Mouse (Mus musculus) layer of hippocampus, postnatal 10 days (tissue): Measurements from ENCODE around the gene Bmpr1b. TPM values are rescaled to one million over a fixed set of nuclear protein-coding genes. Genes with fewer than 3 reads are reported as not detected.

Source experiments
- DNase-seq, 2 experiments: peaks; one replicate each; pipeline ENCODE4 v3.0.0; 2021; ENCODE audit warnings: low spot score in 2 of 2
- total RNA-seq, 2 experiments: library from RNA; stranded (reverse); gene quantifications; 2 replicates each; pipeline ENCODE4 v1.2.3; 2021

The Bmpr1b gene
- total RNA-seq, 2 experiments from 2014 or later = 13.0 to 13.7 TPM

DNA sequence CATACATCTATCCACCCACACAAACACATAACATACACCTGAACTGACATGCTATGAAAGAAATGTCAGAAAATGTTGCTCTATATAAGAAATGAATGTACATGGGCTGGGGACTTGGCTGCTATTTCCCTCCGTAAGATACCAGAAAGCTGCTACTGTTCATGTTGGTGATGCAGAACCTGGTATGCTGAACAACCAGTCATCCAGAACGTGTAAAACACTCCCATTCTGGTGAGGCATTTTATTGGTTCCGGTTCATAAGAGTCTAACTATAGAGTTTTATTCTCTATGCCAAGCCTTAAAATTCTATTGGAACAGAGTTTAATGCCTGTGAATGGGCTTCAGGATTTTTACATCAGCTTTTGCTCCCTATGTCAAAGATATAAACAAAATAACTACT lies 55.0 kb downstream of the Bmpr1b start:
- DNase-seq = no peak

- no peak for DNase-seq
Observed at GRCm38 (mm10) chr3:142113208-142113607, 56.0 kb downstream of the Bmpr1b start.

GRCm38 (mm10) chr3:142106227-142106626 lies 63.0 kb downstream of the Bmpr1b start:
- no peak for DNase-seq

DNA sequence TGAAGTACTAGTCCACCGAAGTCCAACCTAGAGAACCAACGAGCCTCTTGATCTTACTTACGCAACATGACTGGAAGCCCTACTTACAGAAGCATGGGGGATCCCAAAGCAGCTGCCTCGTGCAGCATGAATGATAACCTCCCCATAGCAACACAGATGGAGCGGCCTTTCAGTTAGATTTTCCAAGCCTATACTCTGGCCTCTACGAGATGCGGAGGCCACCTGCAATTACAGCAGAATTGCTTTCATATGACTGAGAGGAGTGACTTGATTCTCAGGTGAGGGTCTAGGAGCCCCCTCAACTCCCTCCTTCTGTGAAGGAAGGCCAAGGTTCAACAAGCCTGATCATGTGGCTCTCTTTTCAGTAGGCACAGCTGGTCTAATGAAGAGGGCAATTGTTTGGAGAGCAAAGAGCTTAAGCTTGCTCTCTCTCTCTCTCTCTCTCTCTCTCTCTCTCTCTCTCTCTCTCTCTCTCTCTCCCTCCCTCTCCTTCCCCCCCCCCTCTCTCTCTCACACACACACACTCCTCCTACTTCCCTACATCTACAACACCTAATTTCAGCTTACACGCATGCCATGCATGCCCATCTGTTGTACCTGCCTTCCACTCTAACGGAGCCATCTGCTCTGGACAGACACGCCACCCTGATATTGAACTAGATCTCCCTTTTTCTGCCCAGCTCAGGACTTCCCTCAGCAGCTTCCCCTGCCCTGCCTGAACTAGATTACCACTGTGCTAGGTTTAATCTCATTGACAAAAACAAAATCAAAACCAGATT lies 65.0 kb downstream of the Bmpr1b start:
- no peak for DNase-seq

- DNase-seq = no peak
Observed at GRCm38 (mm10) chr3:142103622-142104021, 65.6 kb downstream of the Bmpr1b start.

DNA sequence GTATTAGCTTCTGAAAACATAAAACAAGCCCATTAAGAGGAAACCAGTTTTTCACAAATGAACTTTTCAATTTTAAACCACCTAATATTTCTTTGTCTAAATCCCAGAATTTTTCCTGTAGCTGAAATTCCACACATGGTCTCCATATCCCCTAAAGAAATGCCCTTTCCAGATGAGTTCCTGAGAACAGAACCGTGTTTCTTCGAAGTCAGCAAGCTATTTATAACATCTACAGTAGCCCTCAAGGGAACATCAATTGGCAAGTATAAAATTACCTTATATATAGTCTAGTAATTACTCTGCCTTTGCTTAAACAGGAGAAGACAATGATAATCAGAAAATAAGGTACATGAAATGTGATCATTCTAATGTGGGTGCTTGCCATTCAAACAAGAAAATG lies 70.1 kb downstream of the Bmpr1b start:
- DNase-seq = no peak

DNA sequence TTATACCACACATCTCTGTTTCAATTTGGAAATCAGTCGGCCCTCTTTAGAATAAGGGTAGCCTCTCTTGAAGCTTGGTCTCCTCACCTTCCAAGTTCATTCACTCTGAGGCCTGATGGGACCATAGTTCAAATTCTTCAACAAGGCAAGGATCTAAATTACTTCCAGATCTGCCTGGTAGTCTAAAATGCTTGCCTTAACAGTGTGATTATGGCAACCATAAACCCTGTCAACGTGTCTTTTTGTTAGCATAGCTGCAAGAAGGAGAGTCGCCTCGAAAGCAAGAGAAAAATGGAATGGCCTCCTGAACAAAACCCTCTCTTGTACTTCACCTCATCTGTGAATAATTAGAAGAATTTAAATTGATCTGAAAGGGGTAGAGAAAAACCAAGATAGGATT lies 75.2 kb downstream of the Bmpr1b start:
- DNase-seq = no peak

GRCm38 (mm10) chr3:142089684-142090083 lies 79.5 kb downstream of the Bmpr1b start:
- no peak for DNase-seq

DNA sequence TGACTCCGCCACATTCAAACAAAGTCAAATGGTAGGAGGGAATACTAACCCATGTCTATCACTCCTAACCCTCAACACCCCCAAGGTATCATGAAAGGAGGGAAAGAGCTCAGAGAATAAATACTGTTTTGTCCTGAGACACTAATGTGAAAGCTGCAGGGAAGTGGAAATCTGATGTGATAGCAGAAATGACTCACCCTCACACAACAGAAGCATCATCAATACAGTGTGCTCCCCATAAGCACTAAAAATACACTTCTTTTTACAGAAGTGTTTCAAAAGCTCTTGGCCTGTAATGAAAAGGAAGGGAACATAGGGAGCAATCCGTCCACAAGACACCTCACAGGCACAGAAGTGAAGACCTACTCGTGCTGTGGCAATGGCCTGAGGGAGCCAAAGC lies 83.3 kb downstream of the Bmpr1b start:
- DNase-seq = no peak

DNA sequence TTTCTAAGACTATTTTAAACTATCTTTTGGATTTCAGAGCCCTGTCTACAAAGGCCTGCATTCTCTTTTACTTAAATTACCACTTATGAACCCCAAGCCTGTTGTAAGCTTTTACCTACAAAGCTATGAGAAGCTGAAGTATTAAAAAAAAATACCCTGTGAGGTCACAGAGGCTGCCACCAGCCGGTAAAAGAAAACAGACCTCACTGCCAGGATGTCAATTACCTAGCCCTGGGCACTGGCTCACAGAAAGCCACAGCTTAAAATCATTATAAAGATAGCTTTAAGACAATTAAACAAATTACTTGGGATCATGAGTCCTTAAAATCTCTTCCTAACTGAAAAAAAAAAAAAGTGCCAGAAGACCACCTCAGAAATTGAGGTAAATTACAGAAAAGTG lies 85.1 kb downstream of the Bmpr1b start:
- no peak for DNase-seq

DNA sequence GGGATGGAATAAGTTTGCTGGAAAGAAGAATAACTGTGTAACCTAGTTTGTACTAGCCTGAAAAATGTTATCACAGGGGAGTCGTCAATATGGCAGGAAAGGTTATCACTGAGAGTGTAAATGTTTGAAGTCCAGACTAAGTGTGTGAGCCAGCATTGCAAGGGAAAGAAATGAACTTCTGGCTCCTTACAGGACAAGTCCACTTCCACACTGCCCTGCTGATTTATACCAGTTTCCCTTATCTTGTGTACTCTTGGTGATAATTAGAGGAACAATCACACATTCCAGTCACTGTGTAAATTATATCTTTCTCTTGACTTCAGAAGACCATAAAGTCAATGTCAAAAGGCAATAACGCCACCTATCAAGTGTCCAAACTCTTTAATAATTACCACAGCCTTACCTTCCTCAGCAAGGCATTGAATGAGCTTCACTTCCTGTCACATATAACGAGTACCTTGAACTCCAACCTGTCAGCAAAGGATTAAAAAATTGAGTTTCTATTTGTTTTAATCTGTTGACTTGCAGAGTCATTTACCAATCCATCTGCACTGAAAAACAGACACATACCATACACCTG lies 91.4 kb downstream of the Bmpr1b start:
- no peak for DNase-seq

GRCm38 (mm10) chr3:142071601-142072000 lies 97.6 kb downstream of the Bmpr1b start:
- no peak for DNase-seq

GRCm38 (mm10) chr3:142066792-142067346 lies 102.4 kb downstream of the Bmpr1b start:
- no peak for DNase-seq

DNA sequence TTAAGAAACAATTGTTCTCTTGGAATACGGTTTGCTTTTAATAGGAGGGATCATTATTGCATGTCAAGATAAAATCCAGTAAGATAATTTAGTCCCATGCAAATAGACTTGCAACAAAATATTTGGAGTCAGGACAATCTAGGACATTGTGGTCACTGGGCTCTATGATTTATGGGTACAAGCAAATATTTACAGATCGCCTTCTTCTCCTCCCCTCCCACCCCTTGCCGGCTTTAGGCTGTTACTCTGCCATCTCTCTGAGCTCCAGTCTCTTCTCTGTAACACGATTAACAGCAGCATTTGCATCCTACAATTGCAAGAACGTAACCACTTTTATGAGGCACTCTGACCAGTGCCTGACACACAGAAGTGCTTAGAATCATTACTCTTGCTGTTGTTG lies 104.1 kb downstream of the Bmpr1b start:
- no peak for DNase-seq

- no peak for DNase-seq
Observed at GRCm38 (mm10) chr3:142063536-142064226, 105.5 kb downstream of the Bmpr1b start.

GRCm38 (mm10) chr3:142061267-142061666 lies 108.0 kb downstream of the Bmpr1b start:
- DNase-seq = no peak

- DNase-seq = no peak
Observed at GRCm38 (mm10) chr3:142059890-142060289, 109.3 kb downstream of the Bmpr1b start.

- no peak for DNase-seq
Observed at GRCm38 (mm10) chr3:142050681-142051080, 118.5 kb downstream of the Bmpr1b start.

GRCm38 (mm10) chr3:142049610-142050009 lies 119.6 kb downstream of the Bmpr1b start:
- no peak for DNase-seq

- no peak for DNase-seq
Observed at GRCm38 (mm10) chr3:142049093-142049492, 120.1 kb downstream of the Bmpr1b start.

DNA sequence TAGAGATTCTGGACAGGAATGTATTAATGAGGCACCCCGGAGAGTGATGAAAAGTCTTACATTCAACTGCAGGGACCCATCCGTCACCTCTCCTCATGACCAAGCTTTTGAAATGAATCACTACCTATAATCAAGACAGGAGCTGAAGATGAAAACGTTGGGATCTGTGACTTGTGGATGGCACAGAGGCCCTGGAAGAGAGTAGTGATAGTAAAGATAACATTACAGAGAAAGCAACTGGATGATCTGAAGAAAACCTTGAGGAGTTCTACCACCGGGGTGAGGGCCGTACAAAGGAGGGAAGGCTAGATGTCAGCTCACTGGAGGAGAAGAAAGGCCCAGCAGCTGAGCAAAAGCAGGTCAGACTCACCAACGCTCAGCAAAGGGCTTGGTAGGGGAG lies 120.7 kb downstream of the Bmpr1b start:
- no peak for DNase-seq

- no peak for DNase-seq
Observed at GRCm38 (mm10) chr3:142043463-142043862, 125.8 kb downstream of the Bmpr1b start.
